In genomic region chr1:168046749-168047148, GRCm38 (mm10) we compare ENCODE assay signal across 21 mouse cellular contexts.
DNase-seq lines count a peak whose midpoint lies in the region; ATAC-seq lines count a peak whose summit lies in the region.
"Had no signal": no experiment of that assay in that cellular context is flagged by ENCODE, and none has a peak within 500 bp of the region (broad histone marks: within the 10 kb centered on the region; RNA-seq: fewer than 3 reads in every experiment).

No protein-coding gene starts in this region.

- no peaks in the 10 kb centered on the region for H3K36me3 ChIP-seq in midbrain, embryonic 12.5 days
- H3K36me3 ChIP-seq in midbrain, embryonic 11.5 days (ENCODE audit: control insufficient read depth, insufficient read depth, low read length): no peaks in the 10 kb centered on the region
- no peaks in the 10 kb centered on the region for H3K36me3 ChIP-seq in forebrain, embryonic 15.5 days
- H3K36me3 ChIP-seq in hindbrain, embryonic 15.5 days: no peaks in the 10 kb centered on the region
- H3K36me3 ChIP-seq in neural tube, embryonic 13.5 days: no peaks in the 10 kb centered on the region
- H3K36me3 ChIP-seq: embryonic facial prominence, embryonic 13.5 days; G1E; heart, embryonic 15.5 days; limb, embryonic 15.5 days had no signal

- no peak overlapping the region for H3K9ac ChIP-seq in midbrain, embryonic 12.5 days (replicated peaks)
- H3K9ac ChIP-seq in midbrain, embryonic 11.5 days (ENCODE audit: low read length): no peak overlapping the region
- H3K9ac ChIP-seq in forebrain, embryonic 15.5 days (replicated peaks): no peak overlapping the region
- H3K9ac ChIP-seq in hindbrain, embryonic 15.5 days: no peak overlapping the region
- H3K9ac ChIP-seq in neural tube, embryonic 13.5 days: no peak overlapping the region
- H3K9ac ChIP-seq: embryonic facial prominence, embryonic 13.5 days; heart, embryonic 15.5 days; limb, embryonic 15.5 days; liver, postnatal 0 days had no signal

- no peaks in the 10 kb centered on the region for H3K27me3 ChIP-seq in midbrain, embryonic 12.5 days
- H3K27me3 ChIP-seq in midbrain, embryonic 11.5 days (ENCODE audit: control insufficient read depth, insufficient read depth, low read length): no peaks in the 10 kb centered on the region
- no peaks in the 10 kb centered on the region for H3K27me3 ChIP-seq in forebrain, embryonic 15.5 days
- H3K27me3 ChIP-seq in hindbrain, embryonic 15.5 days: no peaks in the 10 kb centered on the region
- no peaks in the 10 kb centered on the region for H3K27me3 ChIP-seq in neural tube, embryonic 13.5 days
- H3K27me3 ChIP-seq: embryonic facial prominence, embryonic 13.5 days; heart, embryonic 15.5 days; limb, embryonic 15.5 days; megakaryocyte, embryonic 14.5 days had no signal

- no peak overlapping the region for H3K4me3 ChIP-seq in midbrain, embryonic 12.5 days
- H3K4me3 ChIP-seq in midbrain, embryonic 11.5 days (ENCODE audit: low read depth, low read length): no peak overlapping the region
- H3K4me3 ChIP-seq in forebrain, embryonic 15.5 days: no peak overlapping the region
- no peak overlapping the region for H3K4me3 ChIP-seq in hindbrain, embryonic 15.5 days
- no peak overlapping the region for H3K4me3 ChIP-seq in neural tube, embryonic 13.5 days
- H3K4me3 ChIP-seq: embryonic facial prominence, embryonic 13.5 days; heart, embryonic 15.5 days; limb, embryonic 15.5 days; megakaryocyte, embryonic 14.5 days had no signal

- H3K27ac ChIP-seq in midbrain, embryonic 12.5 days (replicated peaks): no peak overlapping the region
- H3K27ac ChIP-seq in midbrain, embryonic 11.5 days (ENCODE audit: low read depth, low read length): no peak overlapping the region
- H3K27ac ChIP-seq in forebrain, embryonic 15.5 days (replicated peaks): peak overlapping the region; percentile 80
- H3K27ac ChIP-seq in hindbrain, embryonic 15.5 days (replicated peaks): peak overlapping the region; percentile 41
- peak overlapping the region; percentile 72 for H3K27ac ChIP-seq in neural tube, embryonic 13.5 days (replicated peaks)
- H3K27ac ChIP-seq: embryonic facial prominence, embryonic 13.5 days; heart, embryonic 15.5 days; limb, embryonic 15.5 days had no signal

- 67% methylated on average over 1 of the region's 1 CpGs for WGBS in midbrain, embryonic 12.5 days
- 95% methylated on average over 1 of the region's 1 CpGs for WGBS in midbrain, embryonic 11.5 days
- 15% methylated on average over 1 of the region's 1 CpGs for WGBS in forebrain, embryonic 15.5 days
- 32% methylated on average over 1 of the region's 1 CpGs for WGBS in hindbrain, embryonic 15.5 days
- 47% methylated on average over 1 of the region's 1 CpGs for WGBS in neural tube, embryonic 13.5 days

- H3K4me1 ChIP-seq in midbrain, embryonic 12.5 days: peaks cover 27% of the 10 kb centered on the region
- H3K4me1 ChIP-seq in midbrain, embryonic 11.5 days (ENCODE audit: control insufficient read depth, insufficient read depth, low read length): no peaks in the 10 kb centered on the region
- H3K4me1 ChIP-seq in forebrain, embryonic 15.5 days: peaks cover 27% of the 10 kb centered on the region
- peaks cover 28% of the 10 kb centered on the region for H3K4me1 ChIP-seq in hindbrain, embryonic 15.5 days (replicated peaks)
- peaks cover 35% of the 10 kb centered on the region for H3K4me1 ChIP-seq in neural tube, embryonic 13.5 days (replicated peaks)
- H3K4me1 ChIP-seq: embryonic facial prominence, embryonic 13.5 days; heart, embryonic 15.5 days; limb, embryonic 15.5 days; megakaryocyte, embryonic 14.5 days had no signal

- H3K4me2 ChIP-seq in midbrain, embryonic 12.5 days (replicated peaks): no peak overlapping the region
- no peak overlapping the region for H3K4me2 ChIP-seq in midbrain, embryonic 11.5 days
- no peak overlapping the region for H3K4me2 ChIP-seq in forebrain, embryonic 15.5 days (replicated peaks)
- H3K4me2 ChIP-seq in hindbrain, embryonic 15.5 days: no peak overlapping the region
- no peak overlapping the region for H3K4me2 ChIP-seq in neural tube, embryonic 13.5 days
- H3K4me2 ChIP-seq: embryonic facial prominence, embryonic 13.5 days; heart, embryonic 15.5 days; limb, embryonic 15.5 days had no signal

- 0 out of 2 replicates have a peak, but pooled peaks have one; percentile 47 for ATAC-seq in midbrain, embryonic 12.5 days (ENCODE audit: low FRiP score, low read depth)
- no peak for ATAC-seq in midbrain, embryonic 11.5 days (ENCODE audit: low FRiP score)
- ATAC-seq in forebrain, embryonic 15.5 days (replicated peaks): peak; percentile 76
- ATAC-seq in hindbrain, embryonic 15.5 days (ENCODE audit: low FRiP score, low read depth): peak; percentile 69
- ATAC-seq in neural tube, embryonic 13.5 days (ENCODE audit: low read depth): peak; percentile 60
- ATAC-seq: CD4-positive, CD25-positive, alpha-beta regulatory T cell, adult 4 months; liver, postnatal 0 days had no signal

- H3K9me3 ChIP-seq in midbrain, embryonic 12.5 days: no peaks in the 10 kb centered on the region
- H3K9me3 ChIP-seq in midbrain, embryonic 11.5 days (ENCODE audit: control insufficient read depth, low read length): no peaks in the 10 kb centered on the region
- no peaks in the 10 kb centered on the region for H3K9me3 ChIP-seq in forebrain, embryonic 15.5 days
- no peaks in the 10 kb centered on the region for H3K9me3 ChIP-seq in hindbrain, embryonic 15.5 days
- H3K9me3 ChIP-seq in neural tube, embryonic 13.5 days: no peaks in the 10 kb centered on the region
- H3K9me3 ChIP-seq: embryonic facial prominence, embryonic 13.5 days; heart, embryonic 15.5 days; limb, embryonic 15.5 days had no signal

- DNase-seq in midbrain, embryonic 11.5 days (ENCODE audit: low spot score, missing footprints): no peak
- DNase-seq in frontal cortex, postnatal 25 days (ENCODE audit: low spot score in 2 of 2): no peak
- no peak for DNase-seq in liver
- DNase-seq in kidney, postnatal 4 days: no peak
- DNase-seq: cerebellum, adult 11 months; heart, adult 18-20 months; kidney, adult 2 months; kidney, postnatal 14 days; liver, postnatal 0 days; lung, postnatal 14 days; right cerebral cortex, postnatal 25 days had no signal

Comparison
In these comparisons a context has a peak if more than half of its experiments do, and no peak if none do; other contexts are left out.
1. H3K27ac ChIP-seq: peak in forebrain, embryonic 15.5 days (single experiment), hindbrain, embryonic 15.5 days (single experiment) and neural tube, embryonic 13.5 days (single experiment); none in midbrain, embryonic 12.5 days (single experiment) and midbrain, embryonic 11.5 days (single experiment).